Mouse (Mus musculus) granulocyte monocyte progenitor cell, adult 5-6 weeks (primary cell): ENCODE measurements around the gene Nme2. TPM values are rescaled to one million over a fixed set of nuclear protein-coding genes. Genes with fewer than 3 reads are reported as not detected.

Experiments
- total RNA-seq, 2 experiments: library from RNA; stranded (forward) in 1 of 2; stranded (reverse) in 1 of 2; fragments of 200-712, 200-1000 nt in 1 of 2; fragments of >200 nt in 1 of 2; fragmentation: Nextera tagmentation in 1 of 2; gene quantifications; 2 replicates each; pipeline ENCODE4 v1.2.3; 2014 to 2017

The Nme2 gene
- total RNA-seq, 2 experiments from 2014 or later = 253 to 684 TPM

Other genes with a start within 250 kb of the Nme2 start
- 19.3 and 29.2 TPM in 2 replicates for gene Utp18, start 70.5 kb downstream of the Nme2 start, total RNA-seq (2014; fragmentation: Nextera tagmentation)
- 61.3 and 64.2 TPM in 2 replicates for gene Utp18, start 70.5 kb downstream of the Nme2 start, total RNA-seq (2017)
- gene Mbtd1, start 70.4 kb downstream of the Nme2 start, total RNA-seq (2014; fragmentation: Nextera tagmentation) = 58.1 and 64.8 TPM in 2 replicates
- gene Mbtd1, start 70.4 kb downstream of the Nme2 start, total RNA-seq (2017) = 27.0 and 46.8 TPM in 2 replicates
- 112 and 180 TPM in 2 replicates for gene Gm20390, start 12.0 kb upstream of the Nme2 start, total RNA-seq (2014; fragmentation: Nextera tagmentation)
- not detected in 2 replicates for gene Gm20390, start 12.0 kb upstream of the Nme2 start, total RNA-seq (2017)
- 78.3 and 96.2 TPM in 2 replicates for gene Nme1, start 12.3 kb upstream of the Nme2 start, total RNA-seq (2014; fragmentation: Nextera tagmentation)
- 178 and 237 TPM in 2 replicates for gene Nme1, start 12.3 kb upstream of the Nme2 start, total RNA-seq (2017)
- 25.3 and 42.8 TPM in 2 replicates for gene Spag9, start 39.8 kb upstream of the Nme2 start, total RNA-seq (2014; fragmentation: Nextera tagmentation)
- gene Spag9, start 39.8 kb upstream of the Nme2 start, total RNA-seq (2017) = 51.1 and 59.8 TPM in 2 replicates